Mouse (Mus musculus) large intestine, adult 2 months (tissue): ENCODE measurements around the gene Tnik. TPM values are rescaled to one million over a fixed set of nuclear protein-coding genes. Genes with fewer than 3 reads are reported as not detected.
A peak's percentile ranks its signal among the peaks of the same experiment; 100 is the strongest.

ENCODE experiments used
- DNase-seq: peaks from one replicate; pipeline ENCODE4 v3.0.0-alpha.2; 2012; ENCODE audit warnings: low read depth, low spot score
- WGBS: fragments of 180-500 bp; shearing (Covaris S2); methylation state at CpG from one replicate; pipeline ENCODE4 v1.1.7; 2018; 5-methylcytosine and 5-hydroxymethylcytosine counted together
- polyA plus RNA-seq: library from polyadenylated mRNA; depleted of rRNA; stranded (reverse); fragments of >200 nt; gene quantifications from 2 replicates; pipeline ENCODE4 v1.2.3, GENCODE M21; 2012

Tnik gene
- polyA plus RNA-seq, 1 experiment: 4.9 TPM

GRCm38 (mm10) chr3:28558328-28558871 is 295.4 kb downstream of the Tnik start:
- WGBS: 65% methylated on average over 4 of the region's 4 CpGs
- no peak for DNase-seq

GRCm38 (mm10) chr3:28561408-28561807 is 298.4 kb downstream of the Tnik start:
- 45% methylated on average over 4 of the region's 4 CpGs for WGBS
- DNase-seq: no peak

GRCm38 (mm10) chr3:28562612-28563332 is 299.8 kb downstream of the Tnik start:
- no peak for DNase-seq
- 52% methylated on average over 10 of the region's 10 CpGs for WGBS

- no peak for DNase-seq
- WGBS: 76% methylated on average over 12 of the region's 12 CpGs
Observed at GRCm38 (mm10) chr3:28564370-28565357, 301.6 kb downstream of the Tnik start.

GRCm38 (mm10) chr3:28577301-28577700 is 314.3 kb downstream of the Tnik start:
- 46% methylated on average over 15 of the region's 15 CpGs for WGBS
- no peak for DNase-seq

- DNase-seq: no peak
- whole genome bisulfite sequencing: 87% methylated on average over 18 of the region's 18 CpGs
Observed at GRCm38 (mm10) chr3:28578950-28579615, 316.1 kb downstream of the Tnik start.

- WGBS: 58% methylated on average over 9 of the region's 9 CpGs
- DNase-seq: peak; percentile 45
Observed at GRCm38 (mm10) chr3:28585750-28586465, 322.9 kb downstream of the Tnik start.

GRCm38 (mm10) chr3:28587808-28588207 is 324.8 kb downstream of the Tnik start:
- DNase-seq: no peak
- 67% methylated on average over 5 of the region's 5 CpGs for WGBS

GRCm38 (mm10) chr3:28591345-28591744 is 328.3 kb downstream of the Tnik start:
- 22% methylated on average over 7 of the region's 7 CpGs for WGBS
- peak; percentile 8 for DNase-seq

- DNase-seq: no peak
- WGBS: 93% methylated on average over 16 of the region's 16 CpGs
Observed at GRCm38 (mm10) chr3:28593922-28594321, 330.9 kb downstream of the Tnik start.

GRCm38 (mm10) chr3:28599476-28599875 is 336.5 kb downstream of the Tnik start:
- DNase-seq: no peak
- WGBS: 96% methylated on average over 2 of the region's 2 CpGs

GRCm38 (mm10) chr3:28606741-28607140 is 343.7 kb downstream of the Tnik start:
- WGBS: 85% methylated on average over 1 of the region's 1 CpGs
- DNase-seq: no peak

GRCm38 (mm10) chr3:28612330-28612729 is 349.3 kb downstream of the Tnik start:
- DNase-seq: no peak
- 80% methylated on average over 5 of the region's 5 CpGs for WGBS

- 50% methylated on average over 1 of the region's 1 CpGs for WGBS
- DNase-seq: no peak
Observed at GRCm38 (mm10) chr3:28616386-28616785, 353.4 kb downstream of the Tnik start.

- 93% methylated on average over 5 of the region's 5 CpGs for WGBS
- no peak for DNase-seq
Observed at GRCm38 (mm10) chr3:28617008-28617627, 354.1 kb downstream of the Tnik start.

- DNase-seq: no peak
- 57% methylated on average over 2 of the region's 2 CpGs for WGBS
Observed at GRCm38 (mm10) chr3:28621792-28622191, 358.8 kb downstream of the Tnik start.

GRCm38 (mm10) chr3:28626816-28627215 is 363.8 kb downstream of the Tnik start:
- 96% methylated on average over 6 of the region's 6 CpGs for WGBS
- DNase-seq: no peak

GRCm38 (mm10) chr3:28636778-28637177 is 373.8 kb downstream of the Tnik start:
- 93% methylated on average over 4 of the region's 4 CpGs for WGBS
- DNase-seq: no peak

- WGBS: 93% methylated on average over 2 of the region's 2 CpGs
- DNase-seq: no peak
Observed at GRCm38 (mm10) chr3:28638957-28639356, 375.9 kb downstream of the Tnik start.
